Mouse (Mus musculus): ENCODE measurements around the gene Rpl12. TPM values are rescaled to one million over a fixed set of nuclear protein-coding genes. Genes with fewer than 3 reads are reported as not detected.
"Not testable (repeated sequence)": the region's sequence is repeated elsewhere in the genome, so short reads cannot be mapped to it uniquely, and the experiment has no call there.

Rpl12 gene
- polyA plus RNA-seq, 1 experiment = 7.5 TPM

DNA sequence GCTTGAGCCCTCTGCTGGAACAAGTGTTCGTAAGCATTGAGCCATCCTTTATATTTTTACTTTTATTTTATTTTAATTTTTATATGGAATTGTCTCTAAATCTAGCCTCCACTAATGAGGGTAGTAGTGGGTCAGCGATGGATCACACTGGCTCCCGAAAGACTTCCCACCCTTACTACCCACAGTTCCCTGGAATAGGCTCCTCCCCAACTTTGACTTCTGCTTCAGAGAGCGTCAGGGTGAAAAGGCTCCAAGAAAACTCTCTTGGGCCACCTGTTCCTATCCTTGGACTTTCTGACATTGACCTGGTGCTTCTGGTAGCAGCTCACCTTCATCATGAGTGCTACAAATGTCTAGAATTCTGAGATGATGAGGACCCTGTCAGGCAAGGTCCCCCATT is 21.3 kb downstream of the Rpl12 start:
- Histone ChIP-seq H3K4me1 (ENCODE audit: control insufficient read depth, insufficient read depth, insufficient read length, low read length) (no peaks in the 10 kb centered on the region), H3K4me3 (ENCODE audit: insufficient read depth, low read depth, low read length) (peak overlapping the region; percentile 52), H3K27ac (replicated peaks; ENCODE audit: low read depth, low read length) (no peak overlapping the region)

DNA sequence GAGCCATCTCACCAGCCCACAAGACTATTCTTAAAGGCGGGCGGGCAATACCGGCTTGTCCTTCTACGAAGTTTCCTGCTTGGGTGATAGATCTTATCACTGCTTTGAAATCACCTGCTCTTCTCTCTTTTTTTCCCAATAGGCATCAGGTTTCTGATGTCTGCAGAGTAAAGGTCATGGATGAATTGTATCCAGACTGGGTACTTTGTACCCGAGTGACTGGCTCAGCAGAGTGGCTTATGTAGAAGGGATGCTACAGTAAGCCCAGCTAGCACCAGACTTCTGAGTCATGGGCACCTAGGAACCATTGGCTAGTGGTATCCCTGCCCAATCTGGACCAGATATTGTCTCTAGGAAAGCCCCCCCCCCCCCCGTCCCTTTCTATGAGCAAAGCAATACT is 22.3 kb downstream of the Rpl12 start:
- no peaks in the 10 kb centered on the region for H3K4me1 ChIP-seq (ENCODE audit: control insufficient read depth, insufficient read depth, insufficient read length, low read length)
- H3K27ac ChIP-seq (replicated peaks; ENCODE audit: low read depth, low read length) = no peak overlapping the region
- no peak overlapping the region for H3K4me3 ChIP-seq (ENCODE audit: insufficient read depth, low read depth, low read length)

DNA sequence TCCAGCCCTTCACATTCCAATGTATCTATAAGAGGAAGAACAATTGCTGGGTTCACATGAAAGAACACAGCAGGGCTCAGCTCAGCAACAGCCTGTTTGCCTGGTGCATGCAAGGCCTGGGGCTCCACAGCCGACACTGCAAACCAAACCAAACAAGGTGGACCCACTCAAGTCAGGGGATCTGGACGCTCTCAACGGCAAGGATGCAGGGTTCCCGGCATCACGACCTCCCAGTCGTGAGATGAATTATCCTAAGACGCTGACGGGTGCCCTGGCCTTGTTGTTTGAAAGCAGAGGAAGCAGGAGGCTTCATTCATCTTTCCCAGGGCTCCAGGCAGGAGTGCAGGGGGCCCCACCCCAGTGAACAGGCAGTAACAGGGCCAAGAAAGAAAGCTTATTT is 24.5 kb downstream of the Rpl12 start:
- Histone ChIP-seq H3K4me3 (ENCODE audit: insufficient read depth, low read depth, low read length) (no peak overlapping the region), H3K27ac (replicated peaks; ENCODE audit: low read depth, low read length) (no peak overlapping the region)

DNA sequence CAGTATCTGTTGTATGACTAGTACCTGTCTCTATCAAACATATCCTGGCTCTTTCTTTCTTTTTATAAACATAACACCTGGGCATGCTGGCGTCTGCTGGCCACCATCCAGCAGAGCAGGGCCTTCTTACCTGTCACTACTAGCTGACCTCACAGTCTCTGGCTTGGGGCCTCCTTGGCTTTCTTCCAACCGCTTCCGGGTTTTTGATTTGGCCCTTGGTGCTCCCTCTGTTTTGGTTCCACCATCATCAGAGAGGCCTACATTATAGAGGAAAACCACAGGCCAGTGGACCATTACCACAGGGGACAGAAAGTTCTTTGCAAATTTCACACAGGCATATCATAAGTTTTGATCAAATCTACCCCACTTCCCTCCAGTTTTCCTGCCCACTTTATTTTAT is 28.0 kb downstream of the Rpl12 start:
- Histone ChIP-seq H3K4me3 (ENCODE audit: insufficient read depth, low read depth, low read length) (no peak overlapping the region), H3K27ac (replicated peaks; ENCODE audit: low read depth, low read length) (no peak overlapping the region), H3K4me1 (ENCODE audit: control insufficient read depth, insufficient read depth, insufficient read length, low read length) (no peaks in the 10 kb centered on the region)

More for the DNA sequence above, 24.5 kb downstream of the Rpl12 start:
- no peaks in the 10 kb centered on the region for H3K4me1 ChIP-seq (ENCODE audit: control insufficient read depth, insufficient read depth, insufficient read length, low read length)

DNA sequence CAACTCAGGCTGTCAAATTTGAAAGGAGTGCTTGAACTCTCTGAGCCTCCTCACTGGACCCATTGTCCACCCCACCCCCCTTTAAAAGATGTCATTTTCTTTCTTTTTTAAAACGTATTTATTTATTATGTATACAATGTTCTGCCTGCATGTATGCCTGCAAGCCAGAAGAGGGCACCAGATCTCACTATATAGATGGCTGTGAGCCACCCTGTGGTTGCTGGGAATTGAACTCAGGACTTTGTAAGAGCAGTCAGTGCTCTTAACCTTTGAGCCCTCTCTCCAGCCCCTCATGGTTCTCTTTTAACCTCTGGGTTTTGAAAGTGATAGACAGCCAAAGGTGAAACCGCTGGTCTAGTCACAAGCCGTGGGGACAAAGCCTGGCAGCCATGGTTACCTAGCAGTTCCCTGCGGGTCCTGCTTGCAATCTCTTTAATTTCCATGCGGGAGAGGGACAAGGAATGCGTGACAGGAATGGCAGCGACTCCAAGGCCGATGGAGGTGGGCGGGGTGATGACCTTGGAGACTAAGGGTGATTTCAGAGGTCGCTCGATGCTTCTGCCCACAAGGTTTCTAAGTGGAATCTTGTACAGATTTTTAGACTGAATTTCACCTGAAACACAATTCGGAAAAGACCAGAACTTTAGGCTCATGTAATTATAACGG is 28.9 kb downstream of the Rpl12 start:
- H3K4me1 ChIP-seq (ENCODE audit: control insufficient read depth, insufficient read depth, insufficient read length, low read length) = no peaks in the 10 kb centered on the region
- H3K4me3 ChIP-seq (ENCODE audit: insufficient read depth, low read depth, low read length) = no peak overlapping the region
- H3K27ac ChIP-seq (replicated peaks; ENCODE audit: low read depth, low read length) = no peak overlapping the region

DNA sequence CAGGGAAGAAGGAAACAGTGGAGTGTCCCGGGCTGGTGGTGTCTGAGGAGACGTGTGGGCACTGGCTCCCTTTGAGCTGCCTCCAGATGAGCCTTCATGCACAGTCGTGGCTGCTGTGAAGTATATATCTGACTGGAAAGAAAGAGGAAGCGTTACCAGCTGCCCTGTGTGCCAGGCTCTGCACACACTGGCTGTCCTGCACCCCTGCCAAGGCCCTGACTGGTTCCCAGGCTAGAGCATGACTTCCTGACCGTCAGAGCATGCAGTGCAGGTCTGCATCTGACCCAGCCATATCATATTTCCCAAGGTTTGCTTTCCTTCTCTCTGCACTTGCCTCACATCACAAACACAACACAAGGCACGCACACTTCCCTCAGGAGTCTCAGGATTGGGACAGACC is 30.8 kb downstream of the Rpl12 start:
- no peaks in the 10 kb centered on the region for H3K4me1 ChIP-seq (ENCODE audit: control insufficient read depth, insufficient read depth, insufficient read length, low read length)
- H3K27ac ChIP-seq (replicated peaks; ENCODE audit: low read depth, low read length) = no peak overlapping the region
- H3K4me3 ChIP-seq (ENCODE audit: insufficient read depth, low read depth, low read length) = no peak overlapping the region

DNA sequence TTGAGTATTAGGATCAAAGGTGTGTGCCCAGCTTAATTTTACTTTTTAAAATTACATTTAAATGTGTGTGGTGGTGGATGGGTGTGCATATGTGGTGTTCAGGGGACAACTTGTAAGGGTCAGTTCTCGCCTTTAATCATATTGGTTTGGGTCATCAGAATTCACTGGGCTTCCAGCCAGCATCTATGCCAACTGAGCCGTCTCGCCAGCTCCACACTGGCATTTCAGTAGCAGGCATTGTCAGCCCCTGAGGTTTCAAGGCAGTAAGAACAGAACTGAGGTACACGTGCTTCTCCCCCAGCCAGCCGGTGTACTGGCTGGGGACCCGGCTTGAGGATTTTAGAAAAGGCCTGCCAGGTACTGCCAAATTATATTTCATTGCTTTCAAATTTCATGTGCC is 35.7 kb downstream of the Rpl12 start:
- Histone ChIP-seq H3K27ac (replicated peaks; ENCODE audit: low read depth, low read length) (no peak overlapping the region), H3K4me1 (ENCODE audit: control insufficient read depth, insufficient read depth, insufficient read length, low read length) (no peaks in the 10 kb centered on the region), H3K4me3 (ENCODE audit: insufficient read depth, low read depth, low read length) (no peak overlapping the region)

DNA sequence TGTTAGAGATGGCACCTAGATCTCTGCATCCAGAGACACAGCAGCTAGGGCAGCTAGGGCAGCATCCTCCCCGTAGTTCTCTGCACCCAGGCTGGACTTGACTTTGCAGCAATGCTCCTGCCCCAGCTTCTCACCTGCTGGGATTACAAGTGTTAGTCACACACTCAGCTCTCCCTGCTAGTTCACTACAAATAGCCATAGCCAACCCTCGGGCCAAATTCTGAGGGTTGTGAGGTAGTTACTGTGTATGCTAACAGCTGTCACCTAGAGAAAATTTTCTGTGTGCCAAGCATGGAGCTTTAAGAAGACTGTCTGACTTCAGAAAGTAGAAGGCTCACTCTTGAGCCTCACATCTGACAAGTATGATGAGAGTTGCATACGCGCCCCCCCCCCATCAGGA is 36.4 kb downstream of the Rpl12 start:
- Histone ChIP-seq H3K4me3 (ENCODE audit: insufficient read depth, low read depth, low read length) (no peak overlapping the region), H3K4me1 (ENCODE audit: control insufficient read depth, insufficient read depth, insufficient read length, low read length) (no peaks in the 10 kb centered on the region), H3K27ac (replicated peaks; ENCODE audit: low read depth, low read length) (no peak overlapping the region)

DNA sequence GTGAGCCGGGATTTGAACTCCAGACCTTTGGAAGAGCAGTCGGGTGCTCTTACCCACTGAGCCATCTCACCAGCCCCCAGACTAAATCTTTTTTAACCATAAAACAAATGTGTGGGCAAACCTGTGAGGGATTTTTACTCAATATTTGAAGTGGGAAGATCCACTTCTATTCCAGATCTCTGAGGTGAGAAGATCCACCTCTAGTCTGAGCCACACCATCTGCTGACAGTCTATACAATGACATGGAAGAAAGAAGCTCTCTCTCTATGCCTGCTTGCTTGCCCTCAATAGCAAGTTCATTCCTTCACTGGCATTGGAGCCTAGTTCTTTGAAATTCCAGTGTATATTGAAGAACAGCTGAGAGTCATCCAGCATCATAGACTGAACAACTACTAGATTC is 38.4 kb downstream of the Rpl12 start:
- no peak overlapping the region for H3K27ac ChIP-seq (replicated peaks; ENCODE audit: low read depth, low read length)
- H3K4me3 ChIP-seq (ENCODE audit: insufficient read depth, low read depth, low read length) = no peak overlapping the region
- H3K4me1 ChIP-seq (ENCODE audit: control insufficient read depth, insufficient read depth, insufficient read length, low read length) = no peaks in the 10 kb centered on the region

DNA sequence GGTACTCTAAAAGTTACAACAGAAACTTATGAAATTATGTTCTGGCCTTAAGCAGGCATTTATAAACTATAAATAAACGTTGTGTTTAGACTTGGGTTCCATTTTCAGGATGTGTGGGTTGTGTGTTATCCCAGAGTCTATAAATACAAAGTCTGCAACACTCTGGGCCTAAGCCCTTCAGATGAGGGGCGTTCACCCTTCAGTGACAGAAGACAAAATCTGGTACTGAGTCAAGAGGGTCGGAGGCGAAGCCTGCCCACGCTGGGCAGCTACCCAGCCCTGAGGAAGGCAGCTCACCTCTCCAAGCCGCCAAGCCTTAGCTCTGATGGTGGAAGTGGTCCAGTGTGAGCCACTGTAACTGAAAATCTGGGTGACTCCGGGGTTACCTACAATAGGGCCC is 40.8 kb downstream of the Rpl12 start:
- Histone ChIP-seq H3K4me1 (ENCODE audit: control insufficient read depth, insufficient read depth, insufficient read length, low read length) (no peaks in the 10 kb centered on the region), H3K27ac (replicated peaks; ENCODE audit: low read depth, low read length) (no peak overlapping the region), H3K4me3 (ENCODE audit: insufficient read depth, low read depth, low read length) (no peak overlapping the region)

DNA sequence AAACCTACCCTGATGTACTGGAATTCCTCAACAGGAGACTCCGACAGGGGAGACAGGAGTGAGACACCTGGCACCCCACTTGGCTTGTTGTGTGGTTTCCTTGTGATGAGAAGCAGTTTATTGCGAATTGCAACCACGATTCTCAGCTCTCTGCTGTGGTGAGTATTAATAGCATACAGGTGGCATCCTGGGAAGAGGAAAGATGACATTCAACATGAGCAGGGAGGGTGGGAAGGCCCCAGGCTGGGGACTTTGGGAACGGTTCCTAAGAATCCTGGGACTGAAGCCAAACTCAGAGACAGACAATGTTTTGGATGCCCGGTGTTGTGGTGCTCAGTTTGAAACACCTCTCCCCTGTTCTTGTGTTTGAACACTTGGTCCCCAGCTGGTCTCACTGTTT is 43.7 kb downstream of the Rpl12 start:
- Histone ChIP-seq H3K4me3 (ENCODE audit: insufficient read depth, low read depth, low read length) (no peak overlapping the region), H3K27ac (replicated peaks; ENCODE audit: low read depth, low read length) (no peak overlapping the region), H3K4me1 (ENCODE audit: control insufficient read depth, insufficient read depth, insufficient read length, low read length) (no peaks in the 10 kb centered on the region)

DNA sequence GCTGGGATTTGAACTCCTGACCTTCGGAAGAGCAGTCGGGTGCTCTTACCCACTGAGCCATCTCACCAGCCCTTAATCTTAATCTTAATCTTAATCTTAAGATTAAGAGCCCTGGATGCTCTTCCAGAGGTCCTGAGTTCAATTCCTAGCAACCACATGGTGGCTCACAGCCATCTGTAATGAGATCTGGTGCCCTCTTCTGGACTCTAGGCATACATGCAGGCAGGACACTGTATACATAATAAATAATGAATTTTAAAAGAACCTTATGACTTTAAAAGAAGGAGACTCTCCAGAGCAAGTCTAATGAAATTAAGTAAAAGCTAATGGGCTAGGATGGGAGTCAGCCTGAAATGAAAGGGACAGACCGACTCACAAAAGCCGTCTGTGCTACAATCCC is 47.7 kb downstream of the Rpl12 start:
- not testable (repeated sequence) for H3K4me1 ChIP-seq (ENCODE audit: control insufficient read depth, insufficient read depth, insufficient read length, low read length); H3K4me3 ChIP-seq (ENCODE audit: insufficient read depth, low read depth, low read length); H3K27ac ChIP-seq (replicated peaks; ENCODE audit: low read depth, low read length)

DNA sequence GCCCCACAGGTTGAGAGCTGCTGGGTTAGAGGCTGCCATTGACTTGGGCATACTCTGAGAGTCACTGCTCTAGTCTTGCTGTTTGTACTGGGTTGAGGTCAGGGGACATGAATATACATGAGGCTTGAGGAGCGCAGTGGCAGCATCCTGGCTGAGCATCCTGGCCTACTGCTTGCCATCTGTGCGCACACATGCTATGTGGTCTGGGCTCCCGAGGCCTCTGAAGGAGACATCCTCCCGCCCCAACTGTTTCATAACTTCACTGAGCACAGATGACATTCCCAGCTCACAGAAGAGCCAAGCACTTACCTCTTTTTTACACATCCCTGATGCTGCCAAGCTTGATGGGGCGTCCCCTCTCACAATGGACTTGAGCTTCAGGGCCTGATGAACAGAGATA is 53.5 kb downstream of the Rpl12 start:
- Histone ChIP-seq H3K27ac (replicated peaks; ENCODE audit: low read depth, low read length) (no peak overlapping the region), H3K4me1 (ENCODE audit: control insufficient read depth, insufficient read depth, insufficient read length, low read length) (no peaks in the 10 kb centered on the region), H3K4me3 (ENCODE audit: insufficient read depth, low read depth, low read length) (no peak overlapping the region)

Other genes starting within 250 kb of the Rpl12 start
- 27.3 and 27.6 TPM in 2 replicates for gene Cdk9, start 248.5 kb upstream of the Rpl12 start, polyA plus RNA-seq (2012; ENCODE audit: insufficient read depth, insufficient read length, missing spikeins)
- gene Sh2d3c, start 240.5 kb upstream of the Rpl12 start, polyA plus RNA-seq (2012; ENCODE audit: insufficient read depth, insufficient read length, missing spikeins) = 4.4 and 6.3 TPM in 2 replicates
- not detected in 2 replicates for gene 6330409D20Rik, start 220.5 kb upstream of the Rpl12 start, polyA plus RNA-seq (2012; ENCODE audit: insufficient read depth, insufficient read length, missing spikeins)
- gene Tor2a, start 204.3 kb upstream of the Rpl12 start, polyA plus RNA-seq (2012; ENCODE audit: insufficient read depth, insufficient read length, missing spikeins) = 16.8 and 17.6 TPM in 2 replicates
- not detected in 2 replicates for gene Ttc16, start 185.9 kb upstream of the Rpl12 start, polyA plus RNA-seq (2012; ENCODE audit: insufficient read depth, insufficient read length, missing spikeins)
- 1.1 and 3.5 TPM in 2 replicates for gene Ptrh1, start 185.8 kb upstream of the Rpl12 start, polyA plus RNA-seq (2012; ENCODE audit: insufficient read depth, insufficient read length, missing spikeins)
- gene Cfap157, start 177.1 kb upstream of the Rpl12 start, polyA plus RNA-seq (2012; ENCODE audit: insufficient read depth, insufficient read length, missing spikeins) = not detected in 2 replicates
- 2.8 and 4.0 TPM in 2 replicates for gene Stxbp1, start 114.3 kb upstream of the Rpl12 start, polyA plus RNA-seq (2012; ENCODE audit: insufficient read depth, insufficient read length, missing spikeins)
- 4.9 and 5.9 TPM in 2 replicates for gene Fam129b, start 85.4 kb upstream of the Rpl12 start, polyA plus RNA-seq (2012; ENCODE audit: insufficient read depth, insufficient read length, missing spikeins)
- gene Lrsam1, start 55 bp downstream of the Rpl12 start, polyA plus RNA-seq (2012; ENCODE audit: insufficient read depth, insufficient read length, missing spikeins) = 6.6 and 13.1 TPM in 2 replicates
- gene Slc2a8, start 20.5 kb downstream of the Rpl12 start, polyA plus RNA-seq (2012; ENCODE audit: insufficient read depth, insufficient read length, missing spikeins) = 13.1 and 15.2 TPM in 2 replicates
- gene Garnl3, start 170.1 kb downstream of the Rpl12 start, polyA plus RNA-seq (2012; ENCODE audit: insufficient read depth, insufficient read length, missing spikeins) = 3.6 and 17.9 TPM in 2 replicates

Data from brown adipose tissue, adult 24 weeks (tissue).